Mouse (Mus musculus) erythroid progenitor cell, adult 5-6 weeks (primary cell): ENCODE measurements around the gene Aqp6. TPM values are rescaled to one million over a fixed set of nuclear protein-coding genes. Genes with fewer than 3 reads are reported as not detected.

ENCODE experiments used
- ATAC-seq: replicated peaks from 2 replicates; pipeline ENCODE4 v1.8.0; 2016; ENCODE audit warnings: moderate number of reproducible peaks, mild to moderate bottlenecking, moderate TSS enrichment, inconsistent platforms; ENCODE audit not compliant: poor library complexity, low FRiP score, severe bottlenecking
- total RNA-seq, 2 experiments: library from RNA; stranded (forward) in 1 of 2; stranded (reverse) in 1 of 2; fragments of 150-400 nt in 1 of 2; fragments of 186-747, 209-891 nt in 1 of 2; gene quantifications; 2 replicates each; pipeline versions ENCODE4 v1.2.3 to v1.2.4; 2015 to 2017; ENCODE audit warnings: low replicate concordance in 2 of 2

Aqp6 gene
- total RNA-seq, 2 experiments from 2014 or later: not detected

GRCm38 (mm10) chr15:99596056-99596687, 5.0 kb upstream of the Aqp6 start:
- peak; percentile 70 for ATAC-seq

DNA sequence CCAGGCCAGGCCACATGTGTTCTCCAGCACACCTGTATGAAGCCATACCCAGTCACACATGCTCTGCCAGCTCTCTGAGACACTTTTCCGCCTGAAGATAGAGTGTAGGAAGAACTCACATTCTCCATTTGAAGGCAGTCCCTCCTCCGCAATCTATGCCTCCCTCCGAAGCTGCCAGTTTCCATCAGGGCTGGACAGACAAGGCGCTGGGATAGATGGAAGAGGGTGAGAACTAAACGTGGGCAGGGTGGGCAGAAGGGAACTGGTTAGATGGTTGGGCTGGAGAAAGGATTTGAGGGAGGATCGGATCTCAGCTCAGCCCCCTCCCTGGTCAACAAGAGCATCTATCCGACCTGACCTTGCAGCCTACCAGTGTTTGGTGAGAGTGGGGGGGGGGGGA, 4.4 kb upstream of the Aqp6 start:
- no peak for ATAC-seq

GRCm38 (mm10) chr15:99597596-99597995, 3.6 kb upstream of the Aqp6 start:
- no peak for ATAC-seq

DNA sequence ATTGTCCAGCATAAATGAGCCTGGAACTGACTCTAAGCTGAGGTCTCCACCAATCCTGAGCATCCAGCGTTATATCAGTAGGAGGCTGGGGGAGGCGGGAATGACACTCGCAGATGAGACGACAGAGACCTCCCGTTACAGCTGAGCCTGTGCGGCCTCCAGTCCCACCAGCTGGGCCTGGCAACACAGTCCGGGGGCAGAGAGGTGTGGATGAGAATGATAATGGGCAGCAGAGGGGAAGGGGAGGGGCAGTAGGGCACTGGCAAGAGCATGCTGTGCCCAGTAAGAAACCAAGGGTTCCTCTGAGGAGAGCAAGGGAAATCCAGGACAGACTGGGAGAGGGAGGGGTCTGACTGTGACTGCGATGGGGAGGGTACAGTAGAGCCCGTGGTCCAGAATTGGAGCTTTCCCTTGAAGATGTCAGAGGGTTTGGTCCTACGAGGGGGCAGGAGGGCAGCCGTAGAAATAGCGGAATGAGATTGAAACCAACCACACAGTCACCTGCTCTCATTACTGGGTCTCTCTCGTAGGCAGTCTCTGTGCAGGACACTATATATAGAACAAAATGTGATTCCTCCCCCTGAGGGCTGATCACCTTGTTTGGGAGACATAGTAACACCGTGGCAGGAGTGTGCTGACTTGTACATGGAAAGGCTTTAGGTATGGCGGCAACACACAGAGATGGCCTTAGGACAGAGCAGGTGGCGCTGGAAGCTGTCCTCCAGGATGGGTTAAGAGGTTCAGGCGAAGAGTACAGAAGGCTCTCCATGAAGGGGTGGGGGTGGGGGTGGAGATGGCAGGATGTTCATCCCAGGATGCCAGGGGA, 1.7 kb upstream of the Aqp6 start:
- no peak for ATAC-seq

GRCm38 (mm10) chr15:99601823-99602120, 572 bp downstream of the Aqp6 start:
- ATAC-seq: no peak

- ATAC-seq: no peak
Measured at GRCm38 (mm10) chr15:99602206-99602820, 1.1 kb downstream of the Aqp6 start.

DNA sequence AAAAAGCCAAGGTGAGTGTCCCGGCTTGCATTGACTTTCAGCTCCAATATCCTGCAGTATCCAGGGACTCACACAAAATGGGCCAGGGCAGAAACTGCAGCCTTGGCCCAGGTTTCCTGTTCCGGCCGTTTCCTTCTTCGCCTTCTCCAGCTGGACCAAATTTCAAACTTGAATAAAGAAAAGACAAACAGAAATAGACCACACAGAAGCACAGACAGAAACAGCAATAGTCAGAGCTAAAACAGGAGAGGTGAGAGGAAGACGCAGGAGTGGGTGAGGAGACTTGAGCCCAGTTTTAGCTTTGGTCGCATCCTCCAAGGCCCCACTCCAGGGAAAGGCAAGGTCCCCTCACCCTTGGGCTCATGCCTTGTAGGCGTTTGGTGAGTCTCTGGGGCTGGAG, 2.0 kb downstream of the Aqp6 start:
- ATAC-seq: no peak

- no peak for ATAC-seq
Measured at GRCm38 (mm10) chr15:99605595-99605994, 4.4 kb downstream of the Aqp6 start.

- peak; percentile 84 for ATAC-seq
Measured at GRCm38 (mm10) chr15:99606515-99606914, 5.3 kb downstream of the Aqp6 start.

DNA sequence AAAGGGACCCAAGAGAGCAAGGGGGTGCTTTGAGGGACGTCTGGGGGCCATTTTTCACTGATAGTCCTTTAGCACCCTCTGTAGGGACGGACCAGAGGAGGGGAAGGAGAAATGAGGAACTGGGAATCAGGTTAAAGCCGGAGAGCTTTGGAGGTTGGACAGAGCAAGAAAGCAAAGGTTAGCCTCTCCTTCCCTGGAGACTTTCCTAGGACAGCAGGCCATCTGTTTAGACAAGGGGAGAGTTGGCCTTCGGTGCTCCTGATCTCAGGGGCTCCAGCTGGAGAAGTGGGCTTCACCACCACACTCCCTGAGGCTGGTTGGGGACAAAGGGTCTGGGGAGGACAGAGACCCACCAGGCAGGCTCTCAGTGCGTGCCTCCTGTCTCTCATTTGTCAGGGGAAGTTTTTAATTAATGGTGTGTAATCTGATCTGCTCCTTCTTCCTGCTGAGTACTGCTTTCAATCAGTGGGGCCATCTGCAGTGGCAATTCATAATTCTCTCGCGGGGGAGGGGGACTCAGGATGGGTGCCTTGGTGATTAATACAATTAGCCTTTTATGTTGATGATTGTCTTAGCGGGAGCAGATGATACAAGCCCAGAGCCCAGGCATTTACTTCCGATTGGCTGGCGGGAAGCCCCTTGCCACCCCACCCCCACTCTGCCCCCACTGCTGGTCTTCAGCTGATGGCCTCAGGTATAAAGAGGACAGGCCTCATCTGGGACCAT, 6.4 kb downstream of the Aqp6 start:
- no peak for ATAC-seq

- no peak for ATAC-seq
Measured at GRCm38 (mm10) chr15:99608382-99609125, 7.4 kb downstream of the Aqp6 start.

GRCm38 (mm10) chr15:99611563-99611962, 10.4 kb downstream of the Aqp6 start:
- ATAC-seq: no peak

DNA sequence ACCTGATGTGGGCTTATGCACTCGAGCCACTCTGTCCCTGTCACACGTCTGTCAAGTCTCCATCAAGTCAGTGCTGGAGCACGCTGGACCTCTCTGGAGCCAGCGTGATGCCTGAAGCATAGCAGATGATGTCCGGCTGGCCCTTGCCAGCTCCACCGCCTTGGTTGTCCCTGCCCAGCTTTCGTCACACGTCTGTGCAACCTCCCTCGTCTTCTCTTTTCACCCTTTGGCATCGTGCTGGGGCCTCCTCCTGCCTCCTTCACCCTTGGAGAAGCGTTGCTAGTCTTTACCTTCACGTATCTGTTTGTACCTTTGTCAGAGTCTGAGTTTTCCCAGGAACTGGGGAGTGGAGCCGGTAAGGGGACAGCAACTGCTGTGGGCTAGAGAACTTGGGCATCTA, 13.1 kb downstream of the Aqp6 start:
- ATAC-seq: no peak

DNA sequence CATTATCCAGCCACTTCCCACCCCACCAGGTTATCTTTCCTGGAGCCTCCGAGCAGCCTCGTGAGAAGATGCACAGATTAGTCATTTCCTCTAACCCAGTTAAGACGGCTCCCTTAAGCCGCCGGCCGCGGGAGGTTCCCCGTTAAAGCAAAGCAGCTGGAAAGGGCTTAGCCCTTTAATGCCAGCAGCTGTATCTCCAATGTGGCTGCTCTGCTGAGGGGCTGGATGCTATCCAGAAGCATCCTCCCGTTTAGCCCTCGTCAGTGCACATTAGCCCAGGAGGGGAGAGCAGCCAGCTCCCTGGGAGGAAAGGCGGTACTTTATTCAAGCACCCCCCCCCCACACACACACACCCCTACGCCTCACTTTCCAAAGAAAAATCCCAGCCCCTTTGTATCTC, 13.6 kb downstream of the Aqp6 start:
- no peak for ATAC-seq

DNA sequence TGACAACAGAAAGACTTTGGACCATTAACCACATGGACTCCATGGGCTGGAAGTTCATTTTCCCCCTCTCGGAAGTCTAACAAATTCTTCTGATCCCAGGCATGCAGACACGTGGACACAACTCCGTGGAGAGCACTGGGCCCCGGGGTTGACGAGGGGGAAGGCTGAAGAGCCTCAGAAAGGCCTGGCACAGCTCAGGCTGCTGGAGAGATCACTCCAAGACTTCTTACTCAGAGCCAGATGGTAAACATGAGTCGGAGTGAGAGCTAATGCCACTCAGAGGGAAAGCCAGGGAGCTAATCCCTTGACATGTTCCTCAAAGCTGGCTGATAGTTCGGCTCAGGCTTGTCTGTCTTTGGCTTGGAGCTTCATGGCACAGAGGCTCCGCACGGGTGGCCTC, 14.0 kb downstream of the Aqp6 start:
- ATAC-seq: no peak

DNA sequence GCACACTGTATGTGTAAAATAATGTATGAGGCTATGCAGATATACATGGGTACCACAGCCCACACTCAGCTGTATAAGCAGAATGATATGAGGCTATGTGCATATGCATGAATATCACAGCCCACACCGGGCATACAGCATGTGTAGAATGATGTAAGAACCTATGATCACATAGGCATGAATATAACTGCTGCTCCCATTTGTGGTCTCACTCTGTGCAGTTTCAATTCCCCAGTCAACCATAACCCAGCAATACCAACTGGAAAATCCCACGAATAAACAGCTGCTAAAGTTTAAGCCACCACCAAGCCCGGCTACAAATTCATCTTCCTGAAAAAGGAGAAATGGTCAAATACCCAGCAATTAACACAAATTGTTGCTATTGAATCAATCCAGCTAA, 17.4 kb downstream of the Aqp6 start:
- no peak for ATAC-seq

DNA sequence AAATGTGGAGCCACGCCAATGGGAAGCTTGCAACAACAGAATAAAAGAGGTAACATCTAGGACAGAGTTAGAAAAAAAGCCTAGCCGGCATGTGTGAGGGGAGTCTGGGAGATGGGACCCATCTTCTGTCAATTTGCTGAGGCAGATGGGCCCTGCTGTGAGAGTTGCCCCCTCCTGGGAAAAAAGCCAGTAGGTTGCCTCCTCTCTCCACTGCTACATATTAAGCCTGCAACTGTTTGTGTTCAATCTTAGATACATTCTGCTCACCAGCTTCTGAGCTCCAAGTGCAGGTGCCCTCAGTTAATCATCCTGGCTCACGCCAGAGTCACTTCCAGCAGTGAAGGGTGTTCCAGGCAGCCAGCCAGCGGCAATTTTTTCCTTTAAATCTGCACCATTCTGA, 18.6 kb downstream of the Aqp6 start:
- ATAC-seq: no peak

- no peak for ATAC-seq
Measured at GRCm38 (mm10) chr15:99622063-99622462, 20.9 kb downstream of the Aqp6 start.

DNA sequence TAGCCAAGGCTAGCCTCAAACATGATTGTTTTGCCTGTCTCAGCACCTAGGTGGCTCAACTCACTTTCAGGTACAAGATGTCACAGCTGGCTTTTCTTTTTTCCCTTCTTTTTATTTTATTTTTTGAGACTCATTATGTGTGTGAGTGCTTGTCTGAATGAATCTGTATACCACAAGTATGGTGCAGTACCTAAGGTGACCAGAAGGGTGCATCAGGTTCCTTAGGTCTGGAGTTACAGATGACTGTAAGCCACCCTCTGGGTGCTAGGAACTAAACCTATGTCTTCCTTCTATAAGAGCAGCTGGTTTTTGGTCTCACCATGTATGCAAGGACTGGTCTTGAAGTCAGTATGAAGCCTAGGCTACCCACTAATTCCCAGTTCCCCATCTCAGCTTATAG, 30.4 kb downstream of the Aqp6 start:
- ATAC-seq: peak; percentile 72

DNA sequence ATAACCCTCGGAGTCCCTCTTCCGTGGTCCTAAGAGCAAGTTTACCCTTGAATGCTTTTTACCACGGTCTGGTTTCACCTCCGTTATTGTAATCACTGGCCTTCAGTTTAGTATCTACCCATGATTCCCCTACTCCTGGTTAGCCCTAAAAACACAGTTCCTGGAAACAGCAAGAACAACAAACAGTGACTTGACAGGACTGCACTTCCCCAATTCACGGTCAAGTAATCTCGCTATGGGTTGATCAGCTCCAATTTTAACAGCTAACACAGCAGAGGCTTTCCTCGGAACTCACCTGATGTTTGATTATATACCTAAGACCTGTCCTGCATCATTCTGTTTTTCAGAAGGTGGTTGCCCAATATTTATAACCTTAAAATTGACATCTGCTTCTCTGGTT, 33.5 kb downstream of the Aqp6 start:
- no peak for ATAC-seq
